13 mouse cellular contexts compared by ENCODE assay signal in genomic region chr3:98038658-98039057, GRCm38 (mm10). TPM values are rescaled to one million over a fixed set of nuclear protein-coding genes. Genes with fewer than 3 reads are reported as not detected.
DNase-seq lines count a peak whose midpoint lies in the region; ATAC-seq and TF ChIP-seq lines count a peak whose summit lies in the region.
"Had no signal": no experiment of that assay in that cellular context is flagged by ENCODE, and none has a peak within 500 bp of the region (broad histone marks: within the 10 kb centered on the region; RNA-seq: fewer than 3 reads in every experiment).

No protein-coding gene starts in this region.

- H3K9me3 ChIP-seq in heart, postnatal 0 days (replicated peaks; ENCODE audit: control insufficient read depth, low read length): no peaks in the 10 kb centered on the region
- H3K9me3 ChIP-seq in midbrain, embryonic 10.5 days (replicated peaks): no peaks in the 10 kb centered on the region
- no peaks in the 10 kb centered on the region for H3K9me3 ChIP-seq in midbrain, postnatal 0 days (ENCODE audit: low read length)
- no peaks in the 10 kb centered on the region for H3K9me3 ChIP-seq in embryonic facial prominence, embryonic 15.5 days (replicated peaks)
- H3K9me3 ChIP-seq in limb, embryonic 14.5 days (ENCODE audit: control insufficient read depth, low read length): no peaks in the 10 kb centered on the region

- 58% methylated on average over 8 of the region's 8 CpGs for WGBS in heart, postnatal 0 days
- 87% methylated on average over 8 of the region's 8 CpGs for WGBS in midbrain, embryonic 10.5 days
- WGBS in midbrain, postnatal 0 days: 72% methylated on average over 8 of the region's 8 CpGs
- 40% methylated on average over 8 of the region's 8 CpGs for WGBS in embryonic facial prominence, embryonic 15.5 days
- WGBS in limb, embryonic 14.5 days: 21% methylated on average over 8 of the region's 8 CpGs

- no peak for TF ChIP-seq CTCF in heart, postnatal 0 days (IDR thresholded peaks at IDR 0.05; ENCODE audit: low read depth)
- TF ChIP-seq CTCF in midbrain, postnatal 0 days (IDR thresholded peaks at IDR 0.05): no peak

- DNase-seq in heart, postnatal 0 days (ENCODE audit: low spot score): no peak
- no peak for DNase-seq in heart, adult 8-10 months (ENCODE audit: low spot score)
- DNase-seq in midbrain, embryonic 10.5 days (ENCODE audit: low spot score): no peak
- DNase-seq in midbrain, postnatal 0 days (ENCODE audit: low spot score): no peak
- peak; percentile 88 for DNase-seq in limb, embryonic 14.5 days (ENCODE audit: low spot score)
- DNase-seq in frontal cortex, adult 2 months (ENCODE audit: extremely low spot score in 1 of 2, low spot score in 1 of 2): no peak
- DNase-seq in left cerebral cortex, adult 18-20 months (ENCODE audit: low spot score in 2 of 2): no peak
- DNase-seq: cerebellum, postnatal 14 days; kidney, postnatal 25 days; right cerebral cortex, postnatal 4 days had no signal

- no peak overlapping the region for H3K4me3 ChIP-seq in heart, postnatal 0 days (ENCODE audit: low read depth, low read length)
- no peak overlapping the region for H3K4me3 ChIP-seq in midbrain, embryonic 10.5 days
- no peak overlapping the region for H3K4me3 ChIP-seq in midbrain, postnatal 0 days (ENCODE audit: low read depth, low read length)
- H3K4me3 ChIP-seq in embryonic facial prominence, embryonic 15.5 days (replicated peaks): no peak overlapping the region
- no peak overlapping the region for H3K4me3 ChIP-seq in limb, embryonic 14.5 days (replicated peaks; ENCODE audit: low read length)

- no peaks in the 10 kb centered on the region for H3K27me3 ChIP-seq in heart, postnatal 0 days (ENCODE audit: control insufficient read depth, insufficient read depth, low read length)
- H3K27me3 ChIP-seq in midbrain, embryonic 10.5 days (ENCODE audit: low read depth, poor library complexity, severe bottlenecking): no peaks in the 10 kb centered on the region
- no peaks in the 10 kb centered on the region for H3K27me3 ChIP-seq in midbrain, postnatal 0 days (ENCODE audit: insufficient read depth, low read length)
- H3K27me3 ChIP-seq in embryonic facial prominence, embryonic 15.5 days: no peaks in the 10 kb centered on the region
- H3K27me3 ChIP-seq in limb, embryonic 14.5 days (ENCODE audit: control insufficient read depth, insufficient read depth, low read length): no peaks in the 10 kb centered on the region

- no peak for ATAC-seq in heart, postnatal 0 days (ENCODE audit: insufficient read depth, low read depth)
- no peak for ATAC-seq in midbrain, postnatal 0 days (ENCODE audit: low FRiP score)
- ATAC-seq in embryonic facial prominence, embryonic 15.5 days (ENCODE audit: insufficient number of reproducible peaks, low FRiP score, low TSS enrichment, low read depth): no peak
- ATAC-seq in limb, embryonic 14.5 days (ENCODE audit: low FRiP score, low read depth): peak; percentile 62
- ATAC-seq: CD4-positive, CD25-positive, alpha-beta regulatory T cell, adult 4 months had no signal

- no peak for TF ChIP-seq POLR2A in limb, embryonic 14.5 days (IDR thresholded peaks at IDR 0.05; ENCODE audit: borderline replicate concordance, extremely low read depth, insufficient read depth, insufficient read length)

- 0 out of 2 replicates have a peak overlapping the region, but pooled peaks have one; percentile 39 for H3K27ac ChIP-seq in heart, postnatal 0 days (ENCODE audit: low read depth)
- 0 out of 2 replicates have a peak overlapping the region, but pooled peaks have one; percentile 28 for H3K27ac ChIP-seq in midbrain, embryonic 10.5 days (replicated peaks)
- H3K27ac ChIP-seq in midbrain, postnatal 0 days (ENCODE audit: low read depth, low read length): no peak overlapping the region
- H3K27ac ChIP-seq in embryonic facial prominence, embryonic 15.5 days (replicated peaks): peak overlapping the region; percentile 35; the same call in 1 of the 2 replicates
- H3K27ac ChIP-seq in limb, embryonic 14.5 days (replicated peaks; ENCODE audit: low read depth, low read length): peak overlapping the region; percentile 83
- H3K27ac ChIP-seq: hindbrain, embryonic 14.5 days had no signal

- H3K36me3 ChIP-seq in heart, postnatal 0 days (replicated peaks; ENCODE audit: control insufficient read depth, insufficient read depth, low read length): no peaks in the 10 kb centered on the region
- H3K36me3 ChIP-seq in midbrain, embryonic 10.5 days: peaks cover 8% of the 10 kb centered on the region; the same call in 1 of the 2 replicates
- no peaks in the 10 kb centered on the region for H3K36me3 ChIP-seq in midbrain, postnatal 0 days (ENCODE audit: insufficient read depth, low read length)
- no peaks in the 10 kb centered on the region for H3K36me3 ChIP-seq in embryonic facial prominence, embryonic 15.5 days
- H3K36me3 ChIP-seq in limb, embryonic 14.5 days (ENCODE audit: control insufficient read depth, insufficient read depth, low read length): no peaks in the 10 kb centered on the region

- H3K4me2 ChIP-seq in heart, postnatal 0 days (ENCODE audit: low read depth, low read length): no peak overlapping the region
- no peak overlapping the region for H3K4me2 ChIP-seq in midbrain, postnatal 0 days (ENCODE audit: low read depth, low read length, poor library complexity, severe bottlenecking)
- no peak overlapping the region for H3K4me2 ChIP-seq in embryonic facial prominence, embryonic 15.5 days (replicated peaks)
- peak overlapping the region; percentile 20 for H3K4me2 ChIP-seq in limb, embryonic 14.5 days (replicated peaks; ENCODE audit: low read depth, low read length, severe bottlenecking)
- H3K4me2 ChIP-seq: hindbrain, embryonic 14.5 days had no signal

- no peak for TF ChIP-seq EP300 in heart, postnatal 0 days (IDR thresholded peaks at IDR 0.05; ENCODE audit: low read depth)

- H3K9ac ChIP-seq in heart, postnatal 0 days (replicated peaks; ENCODE audit: low read depth, low read length): no peak overlapping the region
- no peak overlapping the region for H3K9ac ChIP-seq in midbrain, postnatal 0 days (replicated peaks; ENCODE audit: low read length, poor library complexity, severe bottlenecking)
- no peak overlapping the region for H3K9ac ChIP-seq in embryonic facial prominence, embryonic 15.5 days
- H3K9ac ChIP-seq in limb, embryonic 14.5 days (ENCODE audit: low read depth, low read length, severe bottlenecking): no peak overlapping the region; the same call in 1 of the 2 replicates
- H3K9ac ChIP-seq: hindbrain, embryonic 14.5 days had no signal

- H3K4me1 ChIP-seq in heart, postnatal 0 days (ENCODE audit: control insufficient read depth, insufficient read depth): peaks cover 66% of the 10 kb centered on the region
- peaks cover 87% of the 10 kb centered on the region for H3K4me1 ChIP-seq in midbrain, embryonic 10.5 days
- peaks cover 14% of the 10 kb centered on the region for H3K4me1 ChIP-seq in midbrain, postnatal 0 days (ENCODE audit: insufficient read depth, low read length)
- H3K4me1 ChIP-seq in embryonic facial prominence, embryonic 15.5 days: peaks cover 82% of the 10 kb centered on the region
- peaks cover 89% of the 10 kb centered on the region for H3K4me1 ChIP-seq in limb, embryonic 14.5 days (ENCODE audit: control insufficient read depth, insufficient read depth, low read length)

RNA-seq across cellular contexts. Expression of gene Notch2, which starts 25.3 kb away (rescaled TPM):
- total RNA-seq in heart, postnatal 0 days (2014; rRNA removed; ENCODE audit: low replicate concordance): 40.2 and 53.7 TPM in 2 replicates
- polyA plus RNA-seq in heart, postnatal 0 days (2015; fragmentation: Nextera tagmentation; extraction: Ambion mirVana): 5.5 and 6.0 TPM in 2 replicates
- 10 to 100 TPM; 15.1 to 20.0 (median 15.4) TPM for total RNA-seq in heart, adult 8-10 months (2022)
- 16.1 and 16.6 TPM in 2 replicates for polyA plus RNA-seq in midbrain, embryonic 10.5 days (2016; fragmentation: Nextera tagmentation; extraction: Ambion mirVana)
- total RNA-seq in midbrain, postnatal 0 days (2014; rRNA removed): 22.8 and 33.5 TPM in 2 replicates
- polyA plus RNA-seq in midbrain, postnatal 0 days (2015; fragmentation: Nextera tagmentation; extraction: Ambion mirVana): 5.4 and 6.1 TPM in 2 replicates
- polyA plus RNA-seq in embryonic facial prominence, embryonic 15.5 days (2015; fragmentation: Nextera tagmentation; extraction: Ambion mirVana): 30.6 and 31.8 TPM in 2 replicates
- polyA plus RNA-seq in limb, embryonic 14.5 days (2012; rRNA removed): 38.7 and 49.0 TPM in 2 replicates
- polyA plus RNA-seq in limb, embryonic 14.5 days (2014; fragmentation: Nextera tagmentation; extraction: Ambion mirVana): 48.5 and 54.2 TPM in 2 replicates
- 12.4 and 14.5 TPM in 2 replicates for polyA plus RNA-seq in frontal cortex, adult 2 months (2012; rRNA removed)
- total RNA-seq in left cerebral cortex, adult 18-20 months (2021): 10 to 100 TPM; 13.0 to 15.7 TPM
